Mouse (Mus musculus): ENCODE data around the gene Tmem54. TPM values are rescaled to one million over a fixed set of nuclear protein-coding genes. Genes with fewer than 3 reads are reported as not detected.

The Tmem54 gene
- total RNA-seq, 2 experiments from 2014 or later: not detected

- intact Hi-C loops (cut with DNase I): no loop called here
- DNase-seq: no peak
Measured at GRCm38 (mm10) chr4:129145411-129145810, 40.1 kb downstream of the Tmem54 start.

GRCm38 (mm10) chr4:129145943-129146342 is 40.6 kb downstream of the Tmem54 start:
- DNase-seq: no peak
- intact Hi-C loops (cut with DNase I): no loop called here

GRCm38 (mm10) chr4:129146392-129146791 is 41.0 kb downstream of the Tmem54 start:
- intact Hi-C loops (cut with DNase I): no loop called here
- DNase-seq: no peak

GRCm38 (mm10) chr4:129147552-129148103 is 42.3 kb downstream of the Tmem54 start:
- intact Hi-C loops (cut with DNase I): no loop called here
- DNase-seq: peak in 1 of 2 experiments; percentile 27

GRCm38 (mm10) chr4:129149321-129149720 is 44.0 kb downstream of the Tmem54 start:
- intact Hi-C loops (cut with DNase I): no loop called here
- DNase-seq: no peak

GRCm38 (mm10) chr4:129151276-129151811 is 46.0 kb downstream of the Tmem54 start:
- intact Hi-C loops (cut with DNase I): no loop called here
- no peak for DNase-seq

- no peak for DNase-seq
- intact Hi-C loops (cut with DNase I): no loop called here
Measured at GRCm38 (mm10) chr4:129157541-129157940, 52.2 kb downstream of the Tmem54 start.

GRCm38 (mm10) chr4:129158549-129158948 is 53.2 kb downstream of the Tmem54 start:
- DNase-seq: no peak
- intact Hi-C loops (cut with DNase I): no loop called here

GRCm38 (mm10) chr4:129161076-129161475 is 55.7 kb downstream of the Tmem54 start:
- intact Hi-C loops (cut with DNase I): no loop called here

More at GRCm38 (mm10) chr4:129161076-129161475, 55.7 kb downstream of the Tmem54 start:
- no peak for DNase-seq

Other genes starting within 250 kb of the Tmem54 start
- 1 to 10 TPM; 2.0 to 2.2 TPM for gene Trim62, start 222.0 kb upstream of the Tmem54 start, total RNA-seq (2021)
- 1 to 10 TPM; 2.5 to 3.2 TPM for gene Azin2, start 143.1 kb upstream of the Tmem54 start, total RNA-seq (2021)
- gene Ak2, start 113.6 kb upstream of the Tmem54 start, total RNA-seq (2021): 10 to 100 TPM; 66.0 to 66.7 TPM
- 10 to 100 TPM; 19.5 to 19.6 TPM for gene Rnf19b, start 47.3 kb upstream of the Tmem54 start, total RNA-seq (2021)
- gene Hpca, start 16.5 kb downstream of the Tmem54 start, total RNA-seq (2021): under 1 TPM in 1 of 2 experiments, not detected in 1; 0.41 TPM
- gene Fndc5, start 31.5 kb downstream of the Tmem54 start, total RNA-seq (2021): 100 to 1,000 TPM; 221 to 229 TPM
- gene S100pbp, start 84.2 kb downstream of the Tmem54 start, total RNA-seq (2021): 10 to 100 TPM; 16.7 to 17.7 TPM
- 10 to 100 TPM; 26.5 to 30.5 TPM for gene Yars, start 84.2 kb downstream of the Tmem54 start, total RNA-seq (2021)
- 1 to 10 TPM; 4.8 to 5.7 TPM for gene C77080, start 155.9 kb downstream of the Tmem54 start, total RNA-seq (2021)
- gene Sync, start 182.1 kb downstream of the Tmem54 start, total RNA-seq (2021): 10 to 100 TPM; 11.4 to 12.5 TPM
- 100 to 1,000 TPM in 1 of 2 experiments, 10 to 100 TPM in 1; 82.5 to 105 TPM for gene Rbbp4, start 229.8 kb downstream of the Tmem54 start, total RNA-seq (2021)
- gene Zbtb8os, start 230.1 kb downstream of the Tmem54 start, total RNA-seq (2021): 10 to 100 TPM; 20.7 to 20.9 TPM

All from heart, postnatal 14 days (tissue).